Mouse (Mus musculus): ENCODE measurements around the gene Pth2. TPM values are rescaled to one million over a fixed set of nuclear protein-coding genes. Genes with fewer than 3 reads are reported as not detected.

Gene Pth2
- polyA plus RNA-seq, 1 experiment from 2014 or later, result not detected

- H3K36me3 ChIP-seq (ENCODE audit: control insufficient read depth, insufficient read depth, low read length), result no peaks in the 10 kb centered on the region; the same call in 1 of the 2 replicates
- H3K27ac ChIP-seq (replicated peaks; ENCODE audit: low read depth, low read length), result no peak overlapping the region
- no peaks in the 10 kb centered on the region for H3K4me1 ChIP-seq (ENCODE audit: control insufficient read depth, insufficient read depth, low read length)
- H3K4me2 ChIP-seq (ENCODE audit: low read depth, severe bottlenecking), result no peak overlapping the region
- DNase-seq (ENCODE audit: low spot score), result no peak
- H3K9me3 ChIP-seq (ENCODE audit: control insufficient read depth, low read length), result no peaks in the 10 kb centered on the region
- no peaks in the 10 kb centered on the region; the same call in 1 of the 2 replicates for H3K27me3 ChIP-seq (ENCODE audit: control insufficient read depth, insufficient read depth, low read length)
- no peak for ATAC-seq (ENCODE audit: insufficient number of reproducible peaks, low FRiP score, low TSS enrichment, low read depth)
- H3K9ac ChIP-seq (ENCODE audit: low read length), result no peak overlapping the region
- no peak overlapping the region for H3K4me3 ChIP-seq (ENCODE audit: low read depth, low read length)
- WGBS, result 69% methylated on average over 1 of the region's 1 CpGs
These were observed 42.4 kb upstream of the Pth2 start for GRCm38 (mm10) chr7:45138403-45138802.

GRCm38 (mm10) chr7:45139904-45140723 is 40.7 kb upstream of the Pth2 start:
- Histone ChIP-seq H3K4me2 (ENCODE audit: low read depth, severe bottlenecking) (no peak overlapping the region), H3K9me3 (ENCODE audit: control insufficient read depth, low read length) (no peaks in the 10 kb centered on the region), H3K9ac (ENCODE audit: low read length) (no peak overlapping the region), H3K27ac (replicated peaks; ENCODE audit: low read depth, low read length) (no peak overlapping the region), H3K27me3 (ENCODE audit: control insufficient read depth, insufficient read depth, low read length) (no peaks in the 10 kb centered on the region; the same call in 1 of the 2 replicates), H3K36me3 (ENCODE audit: control insufficient read depth, insufficient read depth, low read length) (no peaks in the 10 kb centered on the region; the same call in 1 of the 2 replicates), H3K4me1 (ENCODE audit: control insufficient read depth, insufficient read depth, low read length) (no peaks in the 10 kb centered on the region), H3K4me3 (ENCODE audit: low read depth, low read length) (no peak overlapping the region)
- 73% methylated on average over 8 of the region's 8 CpGs for whole genome bisulfite sequencing
- DNase-seq (ENCODE audit: low spot score) (no peak), ATAC-seq (ENCODE audit: insufficient number of reproducible peaks, low FRiP score, low TSS enrichment, low read depth) (no peak)

GRCm38 (mm10) chr7:45141319-45141718 is 39.5 kb upstream of the Pth2 start:
- no peak overlapping the region for H3K27ac ChIP-seq (replicated peaks; ENCODE audit: low read depth, low read length)
- H3K27me3 ChIP-seq (ENCODE audit: control insufficient read depth, insufficient read depth, low read length), result no peaks in the 10 kb centered on the region; the same call in 1 of the 2 replicates
- no peak overlapping the region for H3K9ac ChIP-seq (ENCODE audit: low read length)
- no peaks in the 10 kb centered on the region; the same call in 1 of the 2 replicates for H3K36me3 ChIP-seq (ENCODE audit: control insufficient read depth, insufficient read depth, low read length)
- WGBS, result 91% methylated on average over 3 of the region's 3 CpGs
- no peak for ATAC-seq (ENCODE audit: insufficient number of reproducible peaks, low FRiP score, low TSS enrichment, low read depth)
- no peak overlapping the region for H3K4me2 ChIP-seq (ENCODE audit: low read depth, severe bottlenecking)
- no peak for DNase-seq (ENCODE audit: low spot score)
- H3K4me3 ChIP-seq (ENCODE audit: low read depth, low read length), result no peak overlapping the region
- H3K9me3 ChIP-seq (ENCODE audit: control insufficient read depth, low read length), result no peaks in the 10 kb centered on the region
- no peaks in the 10 kb centered on the region for H3K4me1 ChIP-seq (ENCODE audit: control insufficient read depth, insufficient read depth, low read length)

GRCm38 (mm10) chr7:45141914-45142313 is 38.9 kb upstream of the Pth2 start:
- no peak overlapping the region for H3K27ac ChIP-seq (replicated peaks; ENCODE audit: low read depth, low read length)
- H3K9ac ChIP-seq (ENCODE audit: low read length), result no peak overlapping the region
- no peak overlapping the region for H3K4me3 ChIP-seq (ENCODE audit: low read depth, low read length)
- H3K27me3 ChIP-seq (ENCODE audit: control insufficient read depth, insufficient read depth, low read length), result no peaks in the 10 kb centered on the region; the same call in 1 of the 2 replicates
- no peaks in the 10 kb centered on the region for H3K4me1 ChIP-seq (ENCODE audit: control insufficient read depth, insufficient read depth, low read length)
- WGBS, result 92% methylated on average over 5 of the region's 5 CpGs
- ATAC-seq (ENCODE audit: insufficient number of reproducible peaks, low FRiP score, low TSS enrichment, low read depth), result no peak
- no peak overlapping the region for H3K4me2 ChIP-seq (ENCODE audit: low read depth, severe bottlenecking)
- no peaks in the 10 kb centered on the region for H3K9me3 ChIP-seq (ENCODE audit: control insufficient read depth, low read length)
- DNase-seq (ENCODE audit: low spot score), result no peak
- H3K36me3 ChIP-seq (ENCODE audit: control insufficient read depth, insufficient read depth, low read length), result no peaks in the 10 kb centered on the region; the same call in 1 of the 2 replicates

- WGBS, result 83% methylated on average over 13 of the region's 13 CpGs
- no peaks in the 10 kb centered on the region for H3K9me3 ChIP-seq (ENCODE audit: control insufficient read depth, low read length)
- no peaks in the 10 kb centered on the region for H3K4me1 ChIP-seq (ENCODE audit: control insufficient read depth, insufficient read depth, low read length)
- no peak overlapping the region for H3K27ac ChIP-seq (replicated peaks; ENCODE audit: low read depth, low read length)
- peaks cover 2% of the 10 kb centered on the region; the same call in 1 of the 2 replicates for H3K36me3 ChIP-seq (ENCODE audit: control insufficient read depth, insufficient read depth, low read length)
- no peak overlapping the region for H3K4me3 ChIP-seq (ENCODE audit: low read depth, low read length)
- H3K27me3 ChIP-seq (ENCODE audit: control insufficient read depth, insufficient read depth, low read length), result no peaks in the 10 kb centered on the region
- H3K9ac ChIP-seq (ENCODE audit: low read length), result no peak overlapping the region
- DNase-seq (ENCODE audit: low spot score), result no peak
- no peak overlapping the region for H3K4me2 ChIP-seq (ENCODE audit: low read depth, severe bottlenecking)
- ATAC-seq (ENCODE audit: insufficient number of reproducible peaks, low FRiP score, low TSS enrichment, low read depth), result no peak
These were observed 36.2 kb upstream of the Pth2 start for GRCm38 (mm10) chr7:45144368-45145174.

GRCm38 (mm10) chr7:45145460-45145859 is 35.3 kb upstream of the Pth2 start:
- Histone ChIP-seq H3K4me3 (ENCODE audit: low read depth, low read length) (no peak overlapping the region), H3K4me1 (ENCODE audit: control insufficient read depth, insufficient read depth, low read length) (no peaks in the 10 kb centered on the region), H3K27me3 (ENCODE audit: control insufficient read depth, insufficient read depth, low read length) (no peaks in the 10 kb centered on the region), H3K9ac (ENCODE audit: low read length) (no peak overlapping the region), H3K27ac (replicated peaks; ENCODE audit: low read depth, low read length) (no peak overlapping the region), H3K9me3 (ENCODE audit: control insufficient read depth, low read length) (no peaks in the 10 kb centered on the region), H3K36me3 (ENCODE audit: control insufficient read depth, insufficient read depth, low read length) (peaks cover 2% of the 10 kb centered on the region; the same call in 1 of the 2 replicates), H3K4me2 (ENCODE audit: low read depth, severe bottlenecking) (no peak overlapping the region)
- ATAC-seq (ENCODE audit: insufficient number of reproducible peaks, low FRiP score, low TSS enrichment, low read depth), result no peak
- 93% methylated on average over 8 of the region's 8 CpGs for WGBS
- no peak for DNase-seq (ENCODE audit: low spot score)

GRCm38 (mm10) chr7:45147267-45147666 is 33.5 kb upstream of the Pth2 start:
- H3K36me3 ChIP-seq (ENCODE audit: control insufficient read depth, insufficient read depth, low read length), result peaks cover 2% of the 10 kb centered on the region; the same call in 1 of the 2 replicates
- no peak overlapping the region for H3K27ac ChIP-seq (replicated peaks; ENCODE audit: low read depth, low read length)
- DNase-seq (ENCODE audit: low spot score) (no peak), ATAC-seq (ENCODE audit: insufficient number of reproducible peaks, low FRiP score, low TSS enrichment, low read depth) (no peak)
- H3K4me1 ChIP-seq (ENCODE audit: control insufficient read depth, insufficient read depth, low read length), result 0 out of 2 replicates have a peak, but pooled peaks cover 10% of the 10 kb centered on the region
- H3K9ac ChIP-seq (ENCODE audit: low read length), result no peak overlapping the region
- no peaks in the 10 kb centered on the region for H3K27me3 ChIP-seq (ENCODE audit: control insufficient read depth, insufficient read depth, low read length)
- no peaks in the 10 kb centered on the region for H3K9me3 ChIP-seq (ENCODE audit: control insufficient read depth, low read length)
- no peak overlapping the region for H3K4me3 ChIP-seq (ENCODE audit: low read depth, low read length)
- no peak overlapping the region for H3K4me2 ChIP-seq (ENCODE audit: low read depth, severe bottlenecking)
- 94% methylated on average over 11 of the region's 11 CpGs for WGBS

- no peaks in the 10 kb centered on the region for H3K27me3 ChIP-seq (ENCODE audit: control insufficient read depth, insufficient read depth, low read length)
- no peak overlapping the region for H3K4me2 ChIP-seq (ENCODE audit: low read depth, severe bottlenecking)
- H3K9me3 ChIP-seq (ENCODE audit: control insufficient read depth, low read length), result no peaks in the 10 kb centered on the region
- no peak overlapping the region for H3K9ac ChIP-seq (ENCODE audit: low read length)
- 91% methylated on average over 11 of the region's 11 CpGs for WGBS
- ATAC-seq (ENCODE audit: insufficient number of reproducible peaks, low FRiP score, low TSS enrichment, low read depth), result no peak
- no peak overlapping the region for H3K4me3 ChIP-seq (ENCODE audit: low read depth, low read length)
- no peak for DNase-seq (ENCODE audit: low spot score)
- peaks cover 2% of the 10 kb centered on the region; the same call in 1 of the 2 replicates for H3K36me3 ChIP-seq (ENCODE audit: control insufficient read depth, insufficient read depth, low read length)
- H3K27ac ChIP-seq (replicated peaks; ENCODE audit: low read depth, low read length), result no peak overlapping the region
- H3K4me1 ChIP-seq (ENCODE audit: control insufficient read depth, insufficient read depth, low read length), result 0 out of 2 replicates have a peak, but pooled peaks cover 10% of the 10 kb centered on the region
These were observed 32.9 kb upstream of the Pth2 start for GRCm38 (mm10) chr7:45147899-45148298.
